Mouse (Mus musculus) erythroblast, adult 5-6 weeks (primary cell): ENCODE data around the gene Nedd1. TPM values are rescaled to one million over a fixed set of nuclear protein-coding genes. Genes with fewer than 3 reads are reported as not detected.

ENCODE experiments used
- ATAC-seq: replicated peaks from 2 replicates; pipeline ENCODE4 v1.8.0; 2016; ENCODE audit warnings: moderate number of reproducible peaks, mild to moderate bottlenecking, moderate TSS enrichment, inconsistent platforms; ENCODE audit not compliant: poor library complexity, low FRiP score, severe bottlenecking
- total RNA-seq, 2 experiments: library from RNA; stranded (forward) in 1 of 2; stranded (reverse) in 1 of 2; fragments of 150-400 nt in 1 of 2; fragments of 200-764, 138-1000 nt in 1 of 2; gene quantifications; 2 replicates each; pipeline versions ENCODE4 v1.2.3 to v1.2.4; 2015 to 2017; ENCODE audit warnings: low replicate concordance in 2 of 2

Gene Nedd1
- 6.7 and 13.4 TPM in 2 replicates for total RNA-seq (2015; ENCODE audit: low replicate concordance)
- 8.1 and 12.9 TPM in 2 replicates for total RNA-seq (2017; ENCODE audit: low replicate concordance)

GRCm38 (mm10) chr10:92721771-92722619 is at the start of gene Nedd1:
Gene Nedd1, minus strand, starts transcription at chr10:92722420.
- ATAC-seq = peak; percentile 99

- no peak for ATAC-seq
Measured at GRCm38 (mm10) chr10:92754359-92754758, 32.1 kb upstream of the Nedd1 start.

GRCm38 (mm10) chr10:92730339-92730738 is 8.1 kb upstream of the Nedd1 start:
- no peak for ATAC-seq

GRCm38 (mm10) chr10:92728723-92729122 is 6.5 kb upstream of the Nedd1 start:
- no peak for ATAC-seq

- ATAC-seq = no peak
Measured at GRCm38 (mm10) chr10:92722620-92722988, 384 bp upstream of the Nedd1 start.

GRCm38 (mm10) chr10:92699032-92699431 is 23.2 kb downstream of the Nedd1 start:
- ATAC-seq = no peak

GRCm38 (mm10) chr10:92675056-92675455 is 47.2 kb downstream of the Nedd1 start:
- ATAC-seq = no peak

GRCm38 (mm10) chr10:92671906-92672305 is 50.3 kb downstream of the Nedd1 start:
- ATAC-seq = no peak

GRCm38 (mm10) chr10:92665287-92665686 is 56.9 kb downstream of the Nedd1 start:
- ATAC-seq = no peak

GRCm38 (mm10) chr10:92653266-92653665 is 69.0 kb downstream of the Nedd1 start:
- ATAC-seq = no peak

- no peak for ATAC-seq
Measured at GRCm38 (mm10) chr10:92652399-92652920, 69.8 kb downstream of the Nedd1 start.

GRCm38 (mm10) chr10:92651266-92651665 is 71.0 kb downstream of the Nedd1 start:
- ATAC-seq = no peak

GRCm38 (mm10) chr10:92649096-92649495 is 73.1 kb downstream of the Nedd1 start:
- no peak for ATAC-seq

GRCm38 (mm10) chr10:92647691-92648090 is 74.5 kb downstream of the Nedd1 start:
- no peak for ATAC-seq

GRCm38 (mm10) chr10:92643995-92644394 is 78.2 kb downstream of the Nedd1 start:
- no peak for ATAC-seq

GRCm38 (mm10) chr10:92641032-92641431 is 81.2 kb downstream of the Nedd1 start:
- ATAC-seq = no peak
